Mouse (Mus musculus) layer of hippocampus, postnatal 14 days (tissue): ENCODE measurements at regions not wholly inside any gene's neighbourhood (a gene's known extent, or its start where the extent isn't known, plus 50 kb on each side); places are given as distances from the start of the nearest gene placed in this dataset.

Source experiments
- DNase-seq, 2 experiments: peaks; one replicate each; pipeline ENCODE4 v3.0.0; 2021 to 2022; ENCODE audit warnings: low spot score in 2 of 2, mixed read lengths in 1 of 2

GRCm38 (mm10) chr1:48383590-48383989 is 1490.9 kb upstream of the Slc39a10 start:
- DNase-seq, result no peak

GRCm38 (mm10) chr1:48380139-48380538 is 1487.5 kb upstream of the Slc39a10 start:
- DNase-seq, result no peak

- no peak for DNase-seq
Observed at GRCm38 (mm10) chr1:48351416-48351815, 1458.8 kb upstream of the Slc39a10 start.

GRCm38 (mm10) chr1:48342963-48343362 is 1450.3 kb upstream of the Slc39a10 start:
- peak in 1 of 2 experiments; percentile 72 for DNase-seq
